Mouse (Mus musculus) cerebellum, adult 2 months (tissue): Measurements from ENCODE around the gene Pla2g6. TPM values are rescaled to one million over a fixed set of nuclear protein-coding genes. Genes with fewer than 3 reads are reported as not detected.

Experiments used
- DNase-seq, 2 experiments: peaks; one replicate each; pipeline ENCODE4 v3.0.0; 2021
- H3K27ac ChIP-seq: fragments of 200-500 bp; 2 replicates; pipeline ENCODE4 v1.5.1; 2012; ENCODE audit warnings: low read length, control low read depth, inconsistent platforms; ENCODE audit not compliant: insufficient read depth
- H3K27me3 ChIP-seq: fragments of 200-500 bp; 2 replicates; pipeline ENCODE4 v1.6.1; 2012; ENCODE audit warnings: inconsistent platforms, mild to moderate bottlenecking, low read length, moderate library complexity; ENCODE audit not compliant: control insufficient read depth, insufficient read depth
- H3K4me1 ChIP-seq: fragments of 200-500 bp; 2 replicates; pipeline ENCODE4 v1.6.1; 2011; ENCODE audit warnings: low read length; ENCODE audit not compliant: control insufficient read depth, insufficient read depth
- H3K4me3 ChIP-seq: fragments of 200-500 bp; replicated peaks from 2 replicates; pipeline ENCODE3; 2011; ENCODE audit warnings: mild to moderate bottlenecking, low read depth, low read length, control low read depth; ENCODE audit not compliant: insufficient read depth
- CTCF ChIP-seq: fragments of 200-500 bp; IDR thresholded peaks from 2 replicates; pipeline ENCODE4 v1.5.1; 2011; ENCODE audit warnings: low read depth, mild to moderate bottlenecking, control low read depth, low read length, moderate library complexity, borderline replicate concordance; ENCODE audit not compliant: insufficient read depth
- POLR2A ChIP-seq: fragments of 200-500 bp; IDR thresholded peaks from 2 replicates; pipeline ENCODE4 v1.6.1; 2011; ENCODE audit warnings: low read length, control low read depth, borderline replicate concordance; ENCODE audit not compliant: insufficient read depth
- WGBS: fragments of 180-500 bp; shearing (Covaris S2); methylation state at CpG from one replicate; pipeline ENCODE4 v1.1.7; 2018; 5-methylcytosine and 5-hydroxymethylcytosine counted together
- polyA plus RNA-seq: library from polyadenylated mRNA; depleted of rRNA; stranded (reverse); fragments of >200 nt; gene quantifications from 2 replicates; pipeline ENCODE4 v1.2.3, GENCODE M21; 2012

The Pla2g6 gene
- polyA plus RNA-seq, 1 experiment = 26.1 TPM

- Histone ChIP-seq H3K4me1 (peaks cover 3% of the 10 kb centered on the region; the same call in 1 of the 2 replicates), H3K27ac (no peak overlapping the region), H3K4me3 (peak overlapping the region; percentile 79), H3K27me3 (no peaks in the 10 kb centered on the region; the same call in 1 of the 2 replicates)
- peak; percentile 43 to 46 for DNase-seq
- TF ChIP-seq CTCF = no peak
- no peak for TF ChIP-seq POLR2A
- WGBS = 1% methylated on average over 46 of the region's 46 CpGs
Measured at GRCm38 (mm10) chr15:79347845-79348506, 19.8 kb upstream of the Pla2g6 start.

DNA sequence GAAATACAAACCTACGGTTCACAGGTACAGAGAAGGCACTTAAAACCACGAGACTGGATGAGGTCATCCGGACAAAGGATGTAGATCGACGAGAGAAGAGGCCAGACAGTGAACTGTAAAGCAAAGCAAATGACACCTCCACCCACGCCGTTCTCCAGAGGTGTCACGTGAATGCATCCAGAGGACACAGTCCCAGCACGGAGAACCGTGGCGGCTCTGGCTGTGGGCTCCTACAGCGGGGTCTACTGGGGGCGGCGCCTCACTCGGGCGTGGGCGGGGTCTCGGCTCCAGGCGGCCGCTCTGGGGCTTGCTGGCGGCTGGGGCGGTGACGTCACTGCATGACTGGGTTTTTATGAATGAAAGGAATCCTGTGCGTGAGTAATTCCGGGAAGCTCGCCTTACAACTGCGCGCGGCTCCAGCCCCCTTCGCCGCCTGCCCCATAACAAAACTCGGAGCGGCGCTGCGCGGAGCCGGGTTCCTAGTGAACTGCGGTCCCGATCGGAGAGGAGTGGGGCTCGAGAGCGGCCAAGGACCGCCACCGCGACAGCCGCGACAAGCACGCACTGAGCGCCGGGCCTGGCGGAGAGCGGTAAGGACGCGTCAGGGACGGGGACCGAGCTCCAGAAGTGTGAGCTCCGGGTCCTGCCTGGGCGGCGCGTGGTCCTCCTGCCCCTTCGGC is 19.1 kb upstream of the Pla2g6 start:
- Histone ChIP-seq H3K4me1 (peaks cover 3% of the 10 kb centered on the region; the same call in 1 of the 2 replicates), H3K27me3 (no peaks in the 10 kb centered on the region; the same call in 1 of the 2 replicates), H3K4me3 (peak overlapping the region; percentile 79), H3K27ac (no peak overlapping the region)
- peak; percentile 80 to 81 for DNase-seq
- under 1% methylated on average over 61 of the region's 61 CpGs for WGBS
- TF ChIP-seq POLR2A (no peak), CTCF (no peak)

GRCm38 (mm10) chr15:79346051-79346793 is 18.0 kb upstream of the Pla2g6 start, which contains the start of gene Maff:
TSS of gene Maff (plus strand) at chr15:79346621.
- no peak for TF ChIP-seq POLR2A
- no peak for TF ChIP-seq CTCF
- 63% methylated on average over 8 of the region's 8 CpGs for WGBS
- no peak for DNase-seq
- Histone ChIP-seq H3K27me3 (no peaks in the 10 kb centered on the region; the same call in 1 of the 2 replicates), H3K4me1 (peaks cover 3% of the 10 kb centered on the region; the same call in 1 of the 2 replicates), H3K27ac (no peak within 1 kb of the TSS), H3K4me3 (peak within 1 kb of the TSS; percentile 79)

- 88% methylated on average over 4 of the region's 4 CpGs for WGBS
- DNase-seq = no peak
- TF ChIP-seq POLR2A = no peak
- no peak for TF ChIP-seq CTCF
- H3K4me3 ChIP-seq = no peak overlapping the region
- H3K27ac ChIP-seq = no peak overlapping the region
- no peaks in the 10 kb centered on the region; the same call in 1 of the 2 replicates for H3K27me3 ChIP-seq
- H3K4me1 ChIP-seq = peaks cover 3% of the 10 kb centered on the region; the same call in 1 of the 2 replicates
Measured at GRCm38 (mm10) chr15:79344627-79345026, 16.4 kb upstream of the Pla2g6 start.

DNA sequence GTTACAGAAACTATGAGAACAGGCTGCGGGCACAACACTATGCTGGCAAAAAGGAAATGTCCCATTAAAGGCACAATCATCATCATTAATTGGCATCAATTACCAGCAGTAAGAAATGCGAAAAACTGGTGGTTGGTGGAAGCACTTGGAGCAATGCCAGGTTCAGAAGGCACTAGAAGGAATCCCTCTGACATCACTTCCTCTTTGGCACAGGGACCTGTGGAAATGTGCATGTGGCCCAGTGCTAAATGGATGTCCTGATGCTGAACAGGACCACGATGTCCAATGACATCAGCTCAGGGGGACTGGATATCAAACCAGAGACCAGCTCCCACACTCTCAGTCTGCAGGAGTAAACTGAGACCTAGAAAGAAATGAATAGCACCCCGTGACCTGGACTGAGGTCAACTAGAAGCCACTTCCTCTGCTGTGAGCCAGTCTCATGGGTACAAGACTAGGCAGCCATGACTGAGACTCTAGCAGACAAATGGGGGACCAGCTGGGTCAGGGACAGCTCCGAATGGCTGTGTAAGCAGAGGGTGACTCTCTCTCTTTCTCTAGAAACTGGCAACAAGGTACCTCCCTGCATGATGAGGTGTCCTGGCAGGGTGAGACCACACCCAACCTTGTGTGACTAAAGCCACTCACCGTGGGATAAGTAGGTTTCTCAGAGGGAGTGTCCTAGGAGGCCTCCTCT is 14.6 kb upstream of the Pla2g6 start:
- no peak for TF ChIP-seq POLR2A
- peaks cover 3% of the 10 kb centered on the region; the same call in 1 of the 2 replicates for H3K4me1 ChIP-seq
- H3K4me3 ChIP-seq = no peak overlapping the region
- DNase-seq = no peak
- no peaks in the 10 kb centered on the region for H3K27me3 ChIP-seq
- no peak overlapping the region for H3K27ac ChIP-seq
- 79% methylated on average over 6 of the region's 6 CpGs for WGBS

DNA sequence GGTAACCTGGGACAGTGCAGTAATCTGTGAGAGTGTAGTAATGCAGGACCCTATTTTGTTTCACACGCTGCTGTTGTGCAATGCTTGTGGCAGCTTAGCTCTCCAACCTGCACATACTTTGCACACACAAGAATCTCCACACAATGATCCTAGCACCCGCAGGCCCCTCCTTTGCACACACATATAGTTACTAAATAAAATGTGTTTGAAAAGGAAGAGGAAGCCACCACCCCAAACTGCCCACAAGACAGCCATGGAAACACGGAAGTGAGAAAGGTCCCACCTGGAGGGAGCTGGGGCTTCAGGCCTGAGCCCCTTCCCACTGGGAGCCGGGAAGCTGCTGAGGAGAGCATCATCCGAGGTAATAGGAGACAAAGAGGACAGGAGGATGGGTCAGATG is 10.8 kb upstream of the Pla2g6 start:
- Histone ChIP-seq H3K27ac (no peak overlapping the region), H3K4me3 (no peak overlapping the region), H3K27me3 (no peaks in the 10 kb centered on the region), H3K4me1 (no peaks in the 10 kb centered on the region)
- no peak for TF ChIP-seq CTCF
- TF ChIP-seq POLR2A = no peak
- no peak for DNase-seq
- WGBS = 73% methylated on average over 5 of the region's 5 CpGs

DNA sequence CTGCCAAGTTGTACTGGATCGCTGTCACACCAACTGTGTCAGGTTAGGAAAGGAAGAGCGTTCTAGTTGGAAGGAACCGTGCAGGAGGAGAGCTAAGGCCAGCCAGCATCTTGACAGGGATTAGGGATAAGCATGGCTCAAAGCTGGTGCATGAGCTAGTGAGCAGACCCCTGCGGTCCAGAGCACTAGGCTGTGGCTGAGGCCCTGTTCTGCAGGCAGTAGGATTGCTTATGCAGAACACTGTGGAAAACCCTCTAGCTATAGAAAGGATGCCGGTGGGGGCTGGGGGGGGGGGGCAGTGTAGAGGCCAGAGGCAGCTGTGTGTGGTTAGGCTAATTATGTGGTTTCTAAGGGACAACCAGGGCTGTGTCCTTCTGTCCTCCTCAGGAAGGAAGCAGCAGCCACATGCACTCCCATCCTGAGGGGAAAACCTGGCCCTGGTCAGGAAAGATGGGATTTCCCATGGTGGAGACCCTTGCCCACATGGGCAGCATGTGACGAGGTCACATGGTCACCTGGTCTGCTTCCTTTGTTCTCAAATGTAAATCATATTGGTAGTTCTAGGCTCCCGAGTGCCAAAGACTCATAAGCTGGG is 7.0 kb upstream of the Pla2g6 start:
- H3K27ac ChIP-seq = no peak overlapping the region
- TF ChIP-seq POLR2A (no peak), CTCF (no peak)
- H3K4me1 ChIP-seq = no peaks in the 10 kb centered on the region
- H3K4me3 ChIP-seq = no peak overlapping the region
- 63% methylated on average over 7 of the region's 7 CpGs for WGBS
- no peaks in the 10 kb centered on the region for H3K27me3 ChIP-seq
- no peak for DNase-seq
